Mouse (Mus musculus): ENCODE measurements around the gene Galm. TPM values are rescaled to one million over a fixed set of nuclear protein-coding genes. Genes with fewer than 3 reads are reported as not detected.
"Not testable (repeated sequence)": the region's sequence is repeated elsewhere in the genome, so short reads cannot be mapped to it uniquely, and the experiment has no call there.

Galm gene
- polyA plus RNA-seq, 1 experiment = 61.2 TPM

- H3K4me3 ChIP-seq (ENCODE audit: insufficient read depth, low read depth, low read length) = no peak overlapping the region
- peak overlapping the region; percentile 2; the same call in 1 of the 2 replicates for H3K27ac ChIP-seq (replicated peaks; ENCODE audit: low read depth, low read length)
- peaks cover 5% of the 10 kb centered on the region; the same call in 1 of the 2 replicates for H3K4me1 ChIP-seq (ENCODE audit: control insufficient read depth, insufficient read depth, insufficient read length, low read length)
Measured at GRCm38 (mm10) chr17:80167436-80167835, 40.2 kb downstream of the Galm start.

- H3K4me1 ChIP-seq (ENCODE audit: control insufficient read depth, insufficient read depth, insufficient read length, low read length) = peaks cover 5% of the 10 kb centered on the region; the same call in 1 of the 2 replicates
- H3K27ac ChIP-seq (replicated peaks; ENCODE audit: low read depth, low read length) = 0 out of 2 replicates have a peak overlapping the region, but pooled peaks have one; percentile 2
- H3K4me3 ChIP-seq (ENCODE audit: insufficient read depth, low read depth, low read length) = no peak overlapping the region
Measured at GRCm38 (mm10) chr17:80167851-80168251, 40.6 kb downstream of the Galm start.

GRCm38 (mm10) chr17:80168425-80169182 is 41.3 kb downstream of the Galm start:
- Histone ChIP-seq H3K4me1 (ENCODE audit: control insufficient read depth, insufficient read depth, insufficient read length, low read length) (peaks cover 5% of the 10 kb centered on the region; the same call in 1 of the 2 replicates), H3K27ac (replicated peaks; ENCODE audit: low read depth, low read length) (no peak overlapping the region), H3K4me3 (ENCODE audit: insufficient read depth, low read depth, low read length) (no peak overlapping the region)

GRCm38 (mm10) chr17:80169792-80170191 is 42.5 kb downstream of the Galm start:
- Histone ChIP-seq H3K4me3 (ENCODE audit: insufficient read depth, low read depth, low read length) (no peak overlapping the region), H3K27ac (replicated peaks; ENCODE audit: low read depth, low read length) (no peak overlapping the region), H3K4me1 (ENCODE audit: control insufficient read depth, insufficient read depth, insufficient read length, low read length) (peaks cover 8% of the 10 kb centered on the region; the same call in 1 of the 2 replicates)

- H3K27ac ChIP-seq (replicated peaks; ENCODE audit: low read depth, low read length) = no peak overlapping the region
- H3K4me1 ChIP-seq (ENCODE audit: control insufficient read depth, insufficient read depth, insufficient read length, low read length) = peaks cover 9% of the 10 kb centered on the region; the same call in 1 of the 2 replicates
- H3K4me3 ChIP-seq (ENCODE audit: insufficient read depth, low read depth, low read length) = no peak overlapping the region
Measured at GRCm38 (mm10) chr17:80170951-80171350, 43.7 kb downstream of the Galm start.

- Histone ChIP-seq H3K4me3 (ENCODE audit: insufficient read depth, low read depth, low read length) (no peak overlapping the region), H3K27ac (replicated peaks; ENCODE audit: low read depth, low read length) (no peak overlapping the region), H3K4me1 (ENCODE audit: control insufficient read depth, insufficient read depth, insufficient read length, low read length) (peaks cover 6% of the 10 kb centered on the region; the same call in 1 of the 2 replicates)
Measured at GRCm38 (mm10) chr17:80171948-80172347, 44.7 kb downstream of the Galm start.

GRCm38 (mm10) chr17:80172761-80173160 is 45.5 kb downstream of the Galm start:
- Histone ChIP-seq H3K27ac (replicated peaks; ENCODE audit: low read depth, low read length) (peak overlapping the region; percentile 46; the same call in 1 of the 2 replicates), H3K4me3 (ENCODE audit: insufficient read depth, low read depth, low read length) (no peak overlapping the region), H3K4me1 (ENCODE audit: control insufficient read depth, insufficient read depth, insufficient read length, low read length) (peaks cover 5% of the 10 kb centered on the region; the same call in 1 of the 2 replicates)

GRCm38 (mm10) chr17:80173708-80174107 is 46.4 kb downstream of the Galm start:
- H3K4me1 ChIP-seq (ENCODE audit: control insufficient read depth, insufficient read depth, insufficient read length, low read length) = peaks cover 5% of the 10 kb centered on the region; the same call in 1 of the 2 replicates
- no peak overlapping the region for H3K4me3 ChIP-seq (ENCODE audit: insufficient read depth, low read depth, low read length)
- no peak overlapping the region for H3K27ac ChIP-seq (replicated peaks; ENCODE audit: low read depth, low read length)

GRCm38 (mm10) chr17:80174146-80174545 is 46.9 kb downstream of the Galm start:
- H3K4me3 ChIP-seq (ENCODE audit: insufficient read depth, low read depth, low read length) = no peak overlapping the region
- H3K4me1 ChIP-seq (ENCODE audit: control insufficient read depth, insufficient read depth, insufficient read length, low read length) = peaks cover 5% of the 10 kb centered on the region; the same call in 1 of the 2 replicates
- 0 out of 2 replicates have a peak overlapping the region, but pooled peaks have one; percentile 40 for H3K27ac ChIP-seq (replicated peaks; ENCODE audit: low read depth, low read length)

GRCm38 (mm10) chr17:80174699-80175385 is 47.6 kb downstream of the Galm start:
- H3K4me1 ChIP-seq (ENCODE audit: control insufficient read depth, insufficient read depth, insufficient read length, low read length) = peaks cover 5% of the 10 kb centered on the region; the same call in 1 of the 2 replicates
- peak overlapping the region; percentile 40 for H3K27ac ChIP-seq (replicated peaks; ENCODE audit: low read depth, low read length)
- no peak overlapping the region for H3K4me3 ChIP-seq (ENCODE audit: insufficient read depth, low read depth, low read length)

- no peak overlapping the region for H3K27ac ChIP-seq (replicated peaks; ENCODE audit: low read depth, low read length)
- no peak overlapping the region for H3K4me3 ChIP-seq (ENCODE audit: insufficient read depth, low read depth, low read length)
- H3K4me1 ChIP-seq (ENCODE audit: control insufficient read depth, insufficient read depth, insufficient read length, low read length) = peaks cover 5% of the 10 kb centered on the region; the same call in 1 of the 2 replicates
Measured at GRCm38 (mm10) chr17:80175386-80175739, 48.1 kb downstream of the Galm start.

- Histone ChIP-seq H3K27ac (replicated peaks; ENCODE audit: low read depth, low read length) (no peak overlapping the region), H3K4me3 (ENCODE audit: insufficient read depth, low read depth, low read length) (no peak overlapping the region), H3K4me1 (ENCODE audit: control insufficient read depth, insufficient read depth, insufficient read length, low read length) (peaks cover 5% of the 10 kb centered on the region; the same call in 1 of the 2 replicates)
Measured at GRCm38 (mm10) chr17:80175966-80176365, 48.7 kb downstream of the Galm start.

GRCm38 (mm10) chr17:80178846-80179245 is 51.6 kb downstream of the Galm start:
- H3K4me3 ChIP-seq (ENCODE audit: insufficient read depth, low read depth, low read length); H3K4me1 ChIP-seq (ENCODE audit: control insufficient read depth, insufficient read depth, insufficient read length, low read length): not testable (repeated sequence)

GRCm38 (mm10) chr17:80179959-80180358 is 52.7 kb downstream of the Galm start:
- Histone ChIP-seq H3K27ac (replicated peaks; ENCODE audit: low read depth, low read length) (no peak overlapping the region), H3K4me3 (ENCODE audit: insufficient read depth, low read depth, low read length) (no peak overlapping the region), H3K4me1 (ENCODE audit: control insufficient read depth, insufficient read depth, insufficient read length, low read length) (0 out of 2 replicates have a peak, but pooled peaks cover under 1% of the 10 kb centered on the region)

More at GRCm38 (mm10) chr17:80178846-80179245, 51.6 kb downstream of the Galm start:
- H3K27ac ChIP-seq (replicated peaks; ENCODE audit: low read depth, low read length) = not testable (repeated sequence)

GRCm38 (mm10) chr17:80180468-80180867 is 53.2 kb downstream of the Galm start:
- Histone ChIP-seq H3K4me3 (ENCODE audit: insufficient read depth, low read depth, low read length) (no peak overlapping the region), H3K4me1 (ENCODE audit: control insufficient read depth, insufficient read depth, insufficient read length, low read length) (no peaks in the 10 kb centered on the region), H3K27ac (replicated peaks; ENCODE audit: low read depth, low read length) (no peak overlapping the region)
